Mouse (Mus musculus): Measurements from ENCODE around the gene Liph. TPM values are rescaled to one million over a fixed set of nuclear protein-coding genes. Genes with fewer than 3 reads are reported as not detected.

The Liph gene
- polyA plus RNA-seq, 1 experiment from 2014 or later: 0.92 TPM

Other genes with a start within 250 kb of the Liph start
- gene Ehhadh, start 207.9 kb downstream of the Liph start, polyA plus RNA-seq (2015; fragmentation: Nextera tagmentation; extraction: Ambion mirVana): 1.8 and 1.9 TPM in 2 replicates
- gene Map3k13, start 201.3 kb downstream of the Liph start, polyA plus RNA-seq (2015; fragmentation: Nextera tagmentation; extraction: Ambion mirVana): 6.4 TPM in 2 replicates
- gene Tmem41a, start 48.1 kb downstream of the Liph start, polyA plus RNA-seq (2015; fragmentation: Nextera tagmentation; extraction: Ambion mirVana): 40.1 and 42.2 TPM in 2 replicates
- gene Senp2, start 13.8 kb upstream of the Liph start, polyA plus RNA-seq (2015; fragmentation: Nextera tagmentation; extraction: Ambion mirVana): 47.7 and 49.4 TPM in 2 replicates
- 9.7 and 13.0 TPM in 2 replicates for gene Igf2bp2, start 167.6 kb upstream of the Liph start, polyA plus RNA-seq (2015; fragmentation: Nextera tagmentation; extraction: Ambion mirVana)